Mouse (Mus musculus): ENCODE results near the gene C1qb. TPM values are rescaled to one million over a fixed set of nuclear protein-coding genes. Genes with fewer than 3 reads are reported as not detected.

Gene C1qb
- polyA plus RNA-seq, 1 experiment from 2014 or later: 34.9 TPM

Other genes starting within 250 kb of the C1qb start
- gene Ephb2, start 50.2 kb downstream of the C1qb start, polyA plus RNA-seq (2016; fragmentation: Nextera tagmentation; extraction: Ambion mirVana): 22.0 and 30.3 TPM in 2 replicates
- gene C1qc, start 6.9 kb upstream of the C1qb start, polyA plus RNA-seq (2016; fragmentation: Nextera tagmentation; extraction: Ambion mirVana): 19.6 and 21.3 TPM in 2 replicates
- 17.4 and 21.0 TPM in 2 replicates for gene C1qa, start 12.6 kb upstream of the C1qb start, polyA plus RNA-seq (2016; fragmentation: Nextera tagmentation; extraction: Ambion mirVana)
- 6.6 and 7.2 TPM in 2 replicates for gene Epha8, start 70.6 kb upstream of the C1qb start, polyA plus RNA-seq (2016; fragmentation: Nextera tagmentation; extraction: Ambion mirVana)
- 5.5 and 6.3 TPM in 2 replicates for gene Zbtb40, start 162.6 kb upstream of the C1qb start, polyA plus RNA-seq (2016; fragmentation: Nextera tagmentation; extraction: Ambion mirVana)